In the genomic region with DNA sequence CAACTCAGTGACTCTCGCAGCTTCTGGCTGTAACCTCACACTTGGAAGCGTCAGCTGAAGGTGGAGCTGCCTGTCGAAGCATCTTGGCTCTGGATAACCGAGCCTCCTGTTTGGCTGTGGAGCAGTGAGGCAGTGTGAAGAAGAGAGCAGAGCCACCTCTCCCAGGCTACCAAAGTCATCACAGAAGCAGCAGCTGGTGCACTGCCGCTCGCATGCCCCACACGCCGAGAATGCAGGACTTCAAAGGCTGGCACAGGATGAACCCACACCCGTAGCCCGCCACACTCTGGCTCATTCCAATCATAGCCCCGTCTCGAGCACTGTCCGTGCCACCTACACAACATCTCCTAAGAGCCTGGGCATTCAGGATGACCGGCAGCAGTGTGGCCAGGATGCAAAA, we compare ENCODE assay signal across 17 mouse cellular contexts.
A peak's percentile ranks its signal among the peaks of the same experiment; 100 is the strongest.
DNase-seq lines count a peak whose midpoint lies in the region; ATAC-seq lines count a peak whose summit lies in the region.
"Had no signal": no experiment of that assay in that cellular context is flagged by ENCODE, and none has a peak within 500 bp of the region (broad histone marks: within the 10 kb centered on the region; RNA-seq: fewer than 3 reads in every experiment).

No protein-coding gene starts in this region.

- no peak overlapping the region for H3K9ac ChIP-seq in heart, embryonic 11.5 days (ENCODE audit: low read depth, low read length)
- H3K9ac ChIP-seq: heart, embryonic 13.5 days; hindbrain, embryonic 12.5 days; liver, embryonic 12.5 days had no signal

- H3K4me1 ChIP-seq in heart, embryonic 11.5 days (ENCODE audit: control insufficient read depth, insufficient read depth, low read length): 0 out of 2 replicates have a peak, but pooled peaks cover 2% of the 10 kb centered on the region
- H3K4me1 ChIP-seq: heart, embryonic 13.5 days; hindbrain, embryonic 12.5 days; liver, embryonic 12.5 days had no signal

- 74% methylated on average over 14 of the region's 14 CpGs for WGBS in heart, embryonic 11.5 days (ENCODE audit: insufficient replicate concordance)

- H3K9me3 ChIP-seq in heart, embryonic 11.5 days (replicated peaks; ENCODE audit: control insufficient read depth, low read length): no peaks in the 10 kb centered on the region
- H3K9me3 ChIP-seq: forebrain, embryonic 10.5 days; heart, embryonic 13.5 days; hindbrain, embryonic 12.5 days; liver, embryonic 12.5 days had no signal

- no peak overlapping the region for H3K4me3 ChIP-seq in heart, embryonic 11.5 days (ENCODE audit: low read depth, low read length)
- H3K4me3 ChIP-seq: forebrain, embryonic 10.5 days; heart, embryonic 13.5 days; hindbrain, embryonic 12.5 days; liver, embryonic 12.5 days; megakaryocyte, embryonic 14.5 days had no signal

- no peaks in the 10 kb centered on the region for H3K27me3 ChIP-seq in heart, embryonic 11.5 days (ENCODE audit: control insufficient read depth, insufficient read depth, low read length)
- H3K27me3 ChIP-seq: heart, embryonic 13.5 days; hindbrain, embryonic 12.5 days; liver, embryonic 12.5 days; megakaryocyte, embryonic 14.5 days had no signal

- H3K36me3 ChIP-seq in heart, embryonic 11.5 days (ENCODE audit: control insufficient read depth, insufficient read depth, low read length): no peaks in the 10 kb centered on the region
- H3K36me3 ChIP-seq: forebrain, embryonic 10.5 days; hindbrain, embryonic 12.5 days; liver, embryonic 12.5 days had no signal

- DNase-seq in cerebellum, postnatal 4 days (ENCODE audit: low spot score in 2 of 2): no peak
- DNase-seq in CD8-positive naive resting alpha-beta T cell, adult 2 months (ENCODE audit: low read depth in 2 of 2, low spot score in 2 of 2): peak; percentile 19 to 25
- peak; percentile 35 for DNase-seq in cerebellum, adult 9-10 months
- DNase-seq in thymus, postnatal 0 days (ENCODE audit: low spot score): peak; percentile 84
- no peak for DNase-seq in neural tube, embryonic 10.5 days (ENCODE audit: extremely low spot score, low spot score)
- DNase-seq in embryo, embryonic 10.5 days (ENCODE audit: low spot score): no peak
- DNase-seq: adrenal gland, postnatal 10 days; kidney, adult 11 months; kidney, postnatal 14 days; right cerebral cortex, postnatal 14 days had no signal

- peak; percentile 49; the same call in 1 of the 2 replicates for ATAC-seq in cerebellum, adult (ENCODE audit: insufficient number of reproducible peaks, low FRiP score, low TSS enrichment)
- ATAC-seq in heart, embryonic 11.5 days (replicated peaks; ENCODE audit: insufficient number of reproducible peaks, low FRiP score, low TSS enrichment): no peak
- ATAC-seq: liver, embryonic 12.5 days had no signal

- H3K4me2 ChIP-seq in heart, embryonic 11.5 days: no peak overlapping the region
- H3K4me2 ChIP-seq: heart, embryonic 13.5 days; hindbrain, embryonic 12.5 days; liver, embryonic 12.5 days had no signal

- H3K27ac ChIP-seq in heart, embryonic 11.5 days (ENCODE audit: low read depth, low read length): no peak overlapping the region
- H3K27ac ChIP-seq: forebrain, embryonic 10.5 days; heart, embryonic 13.5 days; hindbrain, embryonic 12.5 days; liver, embryonic 12.5 days had no signal

Comparison
In these comparisons a context has a peak if more than half of its experiments do, and no peak if none do; other contexts are left out.
1. DNase-seq: peak in CD8-positive naive resting alpha-beta T cell, adult 2 months (2 of 2), cerebellum, adult 9-10 months (single experiment) and thymus, postnatal 0 days (single experiment); none in cerebellum, postnatal 4 days (0 of 2), neural tube, embryonic 10.5 days (single experiment) and embryo, embryonic 10.5 days (single experiment).